Mouse (Mus musculus) bone marrow, adult 2 months (tissue): Measurements from ENCODE around the gene Copz2.

ENCODE experiments used
- CTCF ChIP-seq: fragments of 200-500 bp; IDR thresholded peaks from 2 replicates; pipeline ENCODE4 v1.5.1; 2011; ENCODE audit warnings: low read length, control low read depth; ENCODE audit not compliant: control insufficient read depth, insufficient read depth
- POLR2A ChIP-seq: fragments of 200-500 bp; IDR thresholded peaks from 2 replicates; pipeline ENCODE4 v1.6.1; 2011; ENCODE audit warnings: low read depth, mild to moderate bottlenecking, control low read depth, low read length, borderline replicate concordance; ENCODE audit not compliant: control insufficient read depth

- no peak for TF ChIP-seq POLR2A
- no peak for TF ChIP-seq CTCF
Measured at GRCm38 (mm10) chr11:96813920-96814319, 35.8 kb upstream of the Copz2 start.
